Mouse (Mus musculus): ENCODE results near the gene Ddah2.
A peak's percentile ranks its signal among the peaks of the same experiment; 100 is the strongest.

The Ddah2 gene

GRCm38 (mm10) chr17:35103221-35103690 is 44.4 kb downstream of the Ddah2 start:
- no peak for DNase-seq (ENCODE audit: low read depth, low spot score)

GRCm38 (mm10) chr17:35104079-35104478 is 45.2 kb downstream of the Ddah2 start:
- no peak for DNase-seq (ENCODE audit: low read depth, low spot score)

DNA sequence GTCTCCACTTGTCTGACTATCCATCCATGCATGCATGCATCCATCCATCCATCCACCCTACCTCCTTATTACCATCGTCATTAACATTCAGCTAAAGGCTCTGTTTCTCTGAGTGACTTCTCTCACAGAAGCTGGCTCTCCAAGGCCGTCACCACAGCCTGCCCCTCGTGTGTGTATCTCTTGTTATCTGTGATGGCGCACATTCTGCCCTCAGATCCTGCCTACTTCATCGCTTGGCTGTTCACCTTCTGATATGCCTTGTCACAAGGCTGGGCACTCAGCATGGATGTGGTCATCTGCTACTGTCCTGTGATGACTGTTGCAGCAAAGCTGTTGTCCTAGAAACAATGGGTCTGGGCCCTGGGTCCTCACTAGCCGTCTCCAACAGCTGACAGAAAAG is 45.9 kb downstream of the Ddah2 start:
- DNase-seq (ENCODE audit: low read depth, low spot score) = no peak

- DNase-seq (ENCODE audit: low read depth, low spot score) = peak; percentile 50
Observed at GRCm38 (mm10) chr17:35105740-35106389, 47.0 kb downstream of the Ddah2 start.

- no peak for DNase-seq (ENCODE audit: low read depth, low spot score)
Observed at GRCm38 (mm10) chr17:35106522-35106921, 47.7 kb downstream of the Ddah2 start.

- no peak for DNase-seq (ENCODE audit: low read depth, low spot score)
Observed at GRCm38 (mm10) chr17:35108097-35108496, 49.3 kb downstream of the Ddah2 start, which contains the start of gene Ly6g5c. Gene Ly6g5c, plus strand, starts transcription at chr17:35108279.

Data from ZHBTc4 (cell line).